Mouse (Mus musculus): ENCODE measurements around the gene Dock9.

Dock9 gene

DNA sequence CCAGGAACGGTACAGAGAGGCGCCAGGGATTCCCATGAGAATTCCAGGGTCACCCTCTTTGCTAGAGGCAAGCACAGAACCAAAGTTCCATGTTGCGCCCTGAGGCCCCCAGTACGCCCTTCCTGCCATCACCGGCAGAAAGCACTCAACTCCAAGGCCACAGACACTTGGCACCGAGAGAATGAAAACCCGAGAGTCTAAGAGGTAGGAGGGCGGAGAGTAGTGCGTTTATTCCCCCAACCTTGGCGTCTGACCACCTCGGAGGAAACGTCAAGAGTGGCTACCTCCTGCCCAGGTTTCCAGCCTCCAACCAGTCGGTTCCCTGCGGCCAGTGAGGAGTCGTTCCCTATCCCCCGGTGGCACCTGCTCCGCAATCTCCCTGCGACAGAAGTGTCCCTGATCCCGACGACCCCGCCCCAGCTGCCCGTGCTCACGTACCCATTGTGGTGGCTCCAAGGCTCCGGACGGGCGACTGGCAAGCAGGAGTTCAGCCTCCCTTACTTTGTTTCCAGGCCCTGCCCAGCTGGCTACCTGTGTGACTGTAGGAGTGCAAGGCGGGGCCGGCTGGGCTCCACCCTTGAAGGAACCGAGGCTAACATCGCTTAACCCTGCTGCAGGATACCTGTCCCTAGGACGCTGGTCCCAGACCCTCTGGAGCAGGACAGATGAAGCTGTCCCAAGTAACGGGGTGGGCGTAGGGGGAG lies 292.7 kb downstream of the Dock9 start, which contains the start of gene Slc15a1:
Gene Slc15a1 (minus strand): TSS at position 472 of the 704 bp plus-strand sequence.
- DNase-seq: no peak

GRCm38 (mm10) chr14:121500577-121500976 lies 297.1 kb downstream of the Dock9 start:
- DNase-seq: no peak

GRCm38 (mm10) chr14:121499769-121500168 lies 297.9 kb downstream of the Dock9 start:
- no peak for DNase-seq

- no peak for DNase-seq
These were observed 299.8 kb downstream of the Dock9 start for GRCm38 (mm10) chr14:121497800-121498199.

GRCm38 (mm10) chr14:121495741-121496140 lies 301.9 kb downstream of the Dock9 start:
- peak; percentile 8 to 21 for DNase-seq

GRCm38 (mm10) chr14:121495120-121495519 lies 302.5 kb downstream of the Dock9 start:
- no peak for DNase-seq

GRCm38 (mm10) chr14:121494238-121494637 lies 303.4 kb downstream of the Dock9 start:
- no peak for DNase-seq

- DNase-seq: no peak
These were observed 303.9 kb downstream of the Dock9 start for GRCm38 (mm10) chr14:121493712-121494111.

DNA sequence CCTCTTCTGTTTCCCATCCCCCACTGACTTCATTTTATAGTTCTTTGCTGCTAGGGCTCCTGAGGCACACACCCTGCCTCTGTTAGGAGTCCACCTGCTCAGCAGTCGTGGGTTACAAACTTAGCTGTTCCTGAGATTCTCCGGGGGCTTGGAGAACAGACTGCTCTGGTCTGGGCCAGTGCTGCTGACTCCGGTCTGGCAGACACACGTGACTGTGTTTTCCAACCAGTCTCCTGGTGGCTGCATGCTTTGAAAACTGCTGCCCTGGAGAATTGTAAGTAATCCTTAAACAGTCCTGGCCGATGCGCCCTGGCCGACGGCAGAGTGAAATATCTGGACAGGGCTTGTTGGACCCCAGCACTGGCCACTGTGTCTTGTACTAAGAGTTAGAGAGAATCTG lies 305.3 kb downstream of the Dock9 start:
- no peak for DNase-seq

All from cerebellum, postnatal 36 days (tissue).